Mouse (Mus musculus) embryo, embryonic 11.5 days (tissue): Measurements from ENCODE around the gene Ackr3.

Experiments
- DNase-seq: peaks from one replicate; pipeline ENCODE4 v3.0.0-alpha.2; 2012; ENCODE audit warnings: low read depth, low spot score

The Ackr3 gene

DNA sequence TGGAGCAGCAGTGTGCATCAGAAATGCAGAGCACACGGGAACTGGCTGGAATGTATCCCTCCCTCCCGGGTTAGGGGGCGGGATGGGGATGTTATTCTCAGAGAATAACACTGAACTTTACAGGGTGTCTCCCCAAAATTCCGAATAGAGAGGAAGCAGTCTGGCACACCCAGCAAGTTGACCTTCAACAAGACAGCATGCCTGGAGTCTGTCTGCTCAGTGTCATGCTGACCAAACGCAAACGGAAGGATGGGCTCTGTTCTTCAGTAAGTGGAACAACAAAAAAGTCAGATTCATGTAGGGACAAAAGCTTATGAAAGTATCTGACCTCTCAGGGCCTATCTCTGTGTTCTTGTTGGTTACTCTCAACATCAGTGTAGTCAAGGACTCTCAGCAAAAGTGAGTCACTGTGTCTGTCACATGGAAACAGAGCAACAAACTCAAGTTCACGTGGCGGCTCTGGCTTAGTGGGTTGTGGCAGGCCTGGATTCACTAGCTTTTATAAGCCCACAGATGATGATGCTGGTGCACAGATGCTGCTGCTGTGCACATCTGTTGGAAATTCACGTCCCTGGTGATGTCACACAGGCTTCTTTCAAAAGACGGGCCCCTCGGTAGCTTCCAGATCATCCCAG lies 54.6 kb downstream of the Ackr3 start:
- DNase-seq, result no peak

DNA sequence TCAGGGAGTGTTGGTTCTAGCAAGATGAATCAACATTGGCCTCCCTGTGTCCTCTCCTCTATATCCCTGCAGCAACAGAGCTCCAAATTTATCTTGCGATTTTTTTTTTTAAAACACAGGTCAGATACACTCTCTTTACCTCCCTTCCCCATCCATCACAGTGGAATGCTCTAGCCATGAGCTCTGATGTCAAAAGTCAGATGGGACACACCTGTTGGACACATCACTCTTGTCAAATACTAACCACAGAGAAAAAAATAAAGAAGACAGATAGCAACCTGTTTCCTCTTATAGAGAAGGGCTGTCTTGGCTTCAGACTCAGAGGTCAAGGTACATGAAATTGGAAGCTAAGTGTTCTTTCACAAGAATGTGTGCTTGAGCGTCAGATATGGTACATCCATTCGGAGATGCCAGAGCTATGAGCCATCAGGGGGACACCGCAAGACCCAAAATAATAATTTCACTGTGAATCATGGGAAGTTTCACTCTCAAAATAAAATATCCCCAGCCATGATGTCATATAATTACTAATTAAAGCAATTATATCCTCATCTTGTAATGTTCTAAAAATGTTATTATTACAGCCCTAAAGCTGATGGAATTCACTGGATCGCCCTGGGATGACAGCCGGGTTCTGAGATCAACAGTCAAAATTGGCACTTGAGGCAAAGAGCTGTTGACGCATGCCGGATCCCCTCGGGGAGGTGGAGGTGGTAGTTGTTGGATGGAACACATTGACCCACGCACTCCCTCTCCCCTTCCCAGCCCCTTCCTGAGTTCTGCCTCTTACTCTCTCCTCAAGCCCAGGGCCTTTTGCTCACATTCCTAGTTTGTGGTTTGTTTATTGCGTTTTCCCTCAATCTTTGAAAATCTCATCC lies 57.2 kb downstream of the Ackr3 start:
- DNase-seq, result no peak

GRCm38 (mm10) chr1:90262380-90262779 lies 58.6 kb downstream of the Ackr3 start:
- DNase-seq, result no peak
